Mouse (Mus musculus) G1E (cell line): ENCODE results near the gene Anapc13.

Experiments used
- CTCF ChIP-seq: IDR thresholded peaks from 2 replicates; pipeline ENCODE4 v1.5.1; 2012; ENCODE audit warnings: low read depth, low read length, inconsistent platforms, mixed read lengths
- GATA1 ChIP-seq: IDR thresholded peaks from 2 replicates; pipeline ENCODE4 v1.6.1; 2012; ENCODE audit warnings: borderline replicate concordance, low read length, inconsistent platforms, mixed read lengths
- GATA2 ChIP-seq: IDR thresholded peaks from 2 replicates; pipeline ENCODE4 v1.6.1; 2012; ENCODE audit warnings: low read depth, low read length, inconsistent platforms, borderline replicate concordance
- POLR2AphosphoS5 ChIP-seq: IDR thresholded peaks from 2 replicates; pipeline ENCODE4 v1.6.1; 2012; ENCODE audit warnings: low read depth, low read length, inconsistent platforms; ENCODE audit not compliant: insufficient replicate concordance
- TAL1 ChIP-seq: conservative IDR thresholded peaks from 2 replicates; pipeline ENCODE4 v1.6.1; 2012; ENCODE audit warnings: low read depth, low read length, inconsistent platforms, mixed read lengths

DNA sequence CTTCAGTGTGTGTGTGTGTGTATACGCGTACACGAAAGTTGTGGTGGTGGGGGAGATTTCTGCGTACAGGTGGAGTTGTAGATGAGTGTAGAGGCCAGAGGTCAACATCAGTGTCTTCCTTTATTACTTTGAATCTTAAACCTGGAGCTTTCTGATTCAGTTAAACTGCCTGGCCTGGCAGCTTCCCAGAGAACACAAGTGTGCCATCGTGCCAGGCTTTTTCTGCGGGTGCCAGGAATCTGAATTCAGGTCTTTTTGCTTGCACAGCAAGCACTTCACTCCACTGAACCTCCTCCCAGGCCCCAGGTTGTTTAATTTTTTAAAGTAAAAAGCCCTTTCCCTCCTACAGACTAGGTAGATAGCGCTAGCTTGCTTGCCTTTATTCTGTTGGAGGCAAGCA is 1.3 kb downstream of the Anapc13 start:
- no peak for TF ChIP-seq CTCF
- no peak for TF ChIP-seq POLR2AphosphoS5
- no peak for TF ChIP-seq TAL1
- TF ChIP-seq GATA1 = no peak
- TF ChIP-seq GATA2 = no peak
